Mouse (Mus musculus): ENCODE measurements around the gene Gm10491.
"Not testable (repeated sequence)": the region's sequence is repeated elsewhere in the genome, so short reads cannot be mapped to it uniquely, and the experiment has no call there.

Gene Gm10491

GRCm38 (mm10) chrX:7907735-7908134 lies at the start of gene Gm10491:
TSS of gene Gm10491 (minus strand) at chrX:7907835.
- DNase-seq: no peak

- no peak for DNase-seq
Measured at GRCm38 (mm10) chrX:7950091-7950490, 42.5 kb upstream of the Gm10491 start.

GRCm38 (mm10) chrX:7947900-7948492 lies 40.4 kb upstream of the Gm10491 start:
- peak; percentile 65 to 82 for DNase-seq

DNA sequence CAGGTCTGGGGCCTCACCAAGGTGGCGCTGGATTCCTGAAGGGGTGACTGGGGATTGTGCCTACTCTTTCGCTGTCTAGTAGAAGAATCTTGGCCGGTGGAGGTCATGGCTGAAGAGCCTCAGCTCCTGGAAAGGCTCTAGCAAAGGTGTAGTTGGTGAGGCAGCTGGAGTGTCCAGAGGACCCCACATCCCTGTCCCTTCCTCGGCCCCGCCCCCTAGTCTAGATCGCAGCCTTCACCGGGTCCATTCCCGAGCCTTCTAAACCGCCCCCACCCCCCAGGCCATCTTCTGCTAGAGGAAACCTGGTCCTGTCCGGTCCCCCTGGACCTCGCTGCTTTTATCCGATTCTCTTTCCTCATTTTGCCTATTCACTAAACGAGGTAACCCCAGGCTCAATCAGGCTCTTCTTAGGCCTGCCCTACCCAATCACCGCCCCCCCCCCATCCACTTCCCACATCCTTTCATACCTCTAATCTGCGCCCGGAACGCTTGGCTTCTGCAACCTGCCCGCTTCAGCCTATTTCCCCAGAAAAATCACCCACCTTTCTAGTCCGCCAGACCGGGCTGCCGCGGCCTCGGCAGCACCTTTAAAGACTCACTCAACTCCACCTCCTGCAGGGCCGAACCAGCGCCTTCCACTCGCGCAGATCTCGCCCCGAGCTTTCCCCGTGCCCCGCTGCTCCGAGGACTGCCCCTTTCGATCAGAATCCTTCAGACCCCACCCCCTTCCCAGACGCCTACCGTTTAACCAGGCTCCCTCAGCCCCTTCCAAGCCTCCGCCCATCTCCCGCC lies 39.7 kb upstream of the Gm10491 start, which contains the start of gene Hdac6:
Gene Hdac6 (minus strand): TSS at position 782 of the 792 bp plus-strand sequence.
- DNase-seq: peak in 1 of 2 experiments; percentile 14

DNA sequence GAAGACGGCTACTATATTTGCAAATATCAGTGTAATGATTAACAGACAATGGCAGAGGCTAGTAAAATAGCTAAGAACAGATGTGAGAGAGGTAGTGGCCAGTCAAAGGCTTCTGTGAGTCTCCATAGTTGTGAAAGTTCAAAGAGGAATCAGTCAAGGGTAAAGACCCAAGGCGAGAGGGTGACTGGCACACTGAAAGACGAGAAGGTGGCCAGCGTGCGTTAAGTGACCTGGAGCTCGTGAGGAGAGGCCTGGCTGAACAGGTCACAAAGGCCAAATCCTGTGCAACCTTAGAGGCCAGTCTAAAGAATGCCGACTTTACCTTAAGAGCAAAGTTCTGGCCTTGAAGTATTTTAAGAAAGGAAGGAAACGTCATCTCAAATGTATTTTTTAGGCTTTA lies 38.0 kb upstream of the Gm10491 start:
- DNase-seq: no peak

DNA sequence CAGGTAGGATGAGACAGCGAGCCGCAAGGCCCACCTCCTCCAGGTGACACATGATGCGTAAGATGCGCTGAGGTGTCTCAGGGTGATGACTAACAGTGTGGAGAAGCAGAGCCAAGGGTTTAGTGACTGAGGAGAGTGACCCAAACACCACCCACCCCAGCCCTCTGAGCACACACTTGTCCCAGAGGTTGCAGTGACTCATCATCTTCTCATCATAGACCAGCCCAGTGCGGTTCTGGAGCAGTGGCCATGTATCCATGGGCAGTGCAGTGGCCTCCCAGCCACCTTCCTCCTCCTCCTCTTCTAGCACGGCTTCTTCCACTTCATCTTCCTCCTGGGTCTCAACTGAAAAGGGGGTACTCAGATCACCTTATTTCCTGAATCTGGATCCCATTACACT lies 30.0 kb upstream of the Gm10491 start:
- DNase-seq: no peak

DNA sequence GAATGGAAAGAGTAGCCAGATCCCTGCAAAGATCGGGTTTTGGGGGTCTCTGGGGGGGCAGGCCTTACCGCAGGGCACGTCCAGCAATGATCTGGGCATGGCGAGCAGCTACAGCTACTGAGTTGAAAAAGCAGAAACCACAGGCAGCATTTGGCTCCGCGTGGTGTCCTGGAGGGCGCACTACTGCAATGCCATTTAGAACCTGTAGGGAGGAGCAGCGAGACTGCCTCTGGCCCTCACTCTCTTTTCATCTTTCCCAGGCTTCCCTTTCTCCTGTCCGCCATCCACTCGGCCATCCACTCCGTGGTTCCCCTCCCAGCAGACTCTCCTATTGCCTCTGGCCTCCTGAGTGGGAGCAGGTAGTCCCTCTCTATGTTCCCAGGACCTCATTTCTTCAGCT lies 29.2 kb upstream of the Gm10491 start:
- DNase-seq: no peak

- DNase-seq: no peak
Measured at GRCm38 (mm10) chrX:7928270-7928790, 20.7 kb upstream of the Gm10491 start, which contains the start of gene Eras. TSS of gene Eras (minus strand) at chrX:7928607.

DNA sequence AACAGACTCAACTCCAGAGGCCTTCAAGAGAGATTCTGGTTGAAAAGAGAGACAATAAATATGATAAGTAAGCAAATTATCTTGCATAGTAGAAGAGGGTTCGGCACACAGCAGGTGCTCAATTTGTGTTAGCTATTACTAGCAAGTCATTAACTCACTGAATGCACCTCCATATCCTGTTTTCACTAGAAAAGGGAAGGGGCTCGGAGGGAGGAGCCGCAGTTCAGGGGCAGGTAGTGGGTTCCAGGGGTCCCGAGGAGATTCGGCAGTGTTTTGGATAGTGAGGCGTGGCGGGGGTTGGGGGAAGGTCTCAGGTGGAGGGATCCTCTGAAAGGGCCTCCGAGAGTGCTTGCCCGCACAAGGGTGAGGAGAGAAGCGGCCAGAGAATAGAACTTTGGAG lies 19.5 kb upstream of the Gm10491 start:
- no peak for DNase-seq

DNA sequence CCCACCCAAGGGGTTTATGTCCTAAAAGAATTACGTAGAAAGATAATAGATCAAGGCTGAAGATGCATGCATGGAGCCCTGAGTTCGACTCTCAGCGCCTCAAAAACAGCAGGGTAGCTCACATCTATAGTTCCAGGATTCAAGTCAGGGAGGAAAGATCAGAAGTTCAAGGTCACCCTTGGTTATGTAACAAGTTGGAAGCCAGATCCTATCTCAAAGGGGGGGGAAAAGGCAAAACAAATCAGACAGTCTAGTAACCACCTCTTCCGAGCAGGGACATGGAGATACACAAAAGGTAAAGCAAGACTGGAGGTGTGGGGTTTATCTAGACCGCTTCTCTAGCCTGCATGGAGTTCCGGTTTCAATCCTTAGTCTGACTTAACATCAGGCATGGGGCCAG lies 18.6 kb upstream of the Gm10491 start:
- no peak for DNase-seq

- DNase-seq: no peak
Measured at GRCm38 (mm10) chrX:7922032-7922431, 14.4 kb upstream of the Gm10491 start.

- DNase-seq: no peak
Measured at GRCm38 (mm10) chrX:7919601-7920383, 12.2 kb upstream of the Gm10491 start, which contains the start of gene Pcsk1n. TSS of gene Pcsk1n (plus strand) at chrX:7919822.

DNA sequence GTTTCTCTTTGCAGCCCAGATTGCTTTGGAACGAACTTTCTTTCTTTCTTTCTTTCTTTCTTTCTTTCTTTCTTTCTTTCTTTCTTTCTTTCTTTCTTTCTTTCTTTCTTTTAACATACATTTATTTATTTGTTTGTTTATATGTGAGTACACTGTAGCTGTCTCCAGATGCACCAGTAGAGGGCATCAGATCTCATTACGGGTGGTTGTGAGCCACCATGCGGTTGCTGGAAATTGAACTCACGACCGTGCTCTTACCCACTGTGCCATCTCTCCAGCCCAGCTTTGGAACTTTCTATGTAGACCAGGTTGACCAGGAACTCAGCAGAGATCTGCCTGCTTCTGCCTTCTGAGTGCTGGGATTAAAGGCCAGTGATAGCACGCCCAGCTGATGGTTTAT lies 10.3 kb upstream of the Gm10491 start:
- DNase-seq: not testable (repeated sequence)

- peak in 1 of 2 experiments; percentile 20 for DNase-seq
Measured at GRCm38 (mm10) chrX:7915669-7916068, 8.0 kb upstream of the Gm10491 start.

GRCm38 (mm10) chrX:7910473-7910872 lies 2.8 kb upstream of the Gm10491 start:
- DNase-seq: no peak

DNA sequence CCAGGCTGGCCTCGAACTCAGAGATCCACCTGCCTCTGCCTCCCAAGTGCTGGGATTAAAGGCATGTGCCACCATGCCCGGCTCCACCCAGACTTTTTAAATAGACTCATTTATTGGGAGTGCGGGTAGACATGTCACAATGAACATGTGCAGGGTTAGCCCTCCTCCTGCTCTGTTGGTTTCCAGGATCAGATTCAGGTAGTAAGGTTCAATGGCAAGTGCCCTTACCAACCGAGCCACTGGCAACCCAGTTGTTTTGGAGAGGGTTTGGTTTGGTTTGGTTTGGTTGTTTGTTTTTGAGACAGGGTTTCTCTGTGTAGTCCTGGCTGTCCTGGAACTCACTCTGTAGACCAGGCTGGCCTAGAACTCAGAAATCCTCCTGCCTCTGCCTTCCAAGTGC lies 1.6 kb upstream of the Gm10491 start, which contains the start of gene Gm10490:
Gene Gm10490 (plus strand): TSS at position 301 of the 400 bp plus-strand sequence.
- DNase-seq: not testable (repeated sequence)

DNA sequence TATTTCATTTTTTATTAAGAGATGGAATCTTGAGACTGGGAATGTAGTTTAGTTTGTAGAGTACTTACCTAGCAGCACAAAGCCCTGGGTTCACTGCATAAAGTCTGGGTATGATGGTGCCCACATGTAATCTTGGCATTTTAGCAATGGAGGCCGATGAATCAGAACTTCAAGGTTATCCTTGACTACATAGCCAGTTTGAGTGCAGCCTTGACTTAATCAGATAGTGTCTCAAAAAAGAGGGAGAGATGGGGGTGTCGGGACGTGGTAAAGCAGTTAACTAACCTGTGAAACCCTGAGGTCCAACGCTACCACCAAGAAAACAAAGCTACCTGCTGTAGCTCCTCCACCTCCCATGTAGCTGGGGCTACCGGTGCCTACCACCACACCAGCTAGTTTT lies 3.2 kb downstream of the Gm10491 start:
- no peak for DNase-seq

- DNase-seq: peak; percentile 80 to 86
Measured at GRCm38 (mm10) chrX:7898880-7899874, 8.5 kb downstream of the Gm10491 start, which contains the start of the genes Pqbp1 and Timm17b. TSS of gene Pqbp1 (minus strand) at chrX:7899269. TSS of gene Timm17b (plus strand) at chrX:7899357.

DNA sequence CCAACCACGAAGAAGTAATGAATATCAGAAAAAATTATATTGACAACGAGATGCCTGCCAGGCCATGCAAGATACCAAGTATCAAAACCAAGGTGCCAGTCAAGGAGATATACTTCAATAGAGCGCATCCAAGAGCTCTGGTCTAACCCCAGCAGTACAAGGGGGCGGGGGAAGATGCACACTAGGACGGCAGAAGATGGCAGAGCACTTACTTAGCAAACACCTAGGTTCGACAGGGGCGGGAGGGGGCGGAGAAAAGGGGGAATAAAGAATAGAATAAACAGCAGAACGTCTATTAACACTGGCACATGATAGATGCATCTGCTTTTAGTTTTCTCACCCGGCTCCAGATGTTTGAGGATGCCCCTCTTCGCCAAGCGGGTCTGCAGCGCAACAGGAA lies 9.4 kb downstream of the Gm10491 start:
- DNase-seq: no peak

DNA sequence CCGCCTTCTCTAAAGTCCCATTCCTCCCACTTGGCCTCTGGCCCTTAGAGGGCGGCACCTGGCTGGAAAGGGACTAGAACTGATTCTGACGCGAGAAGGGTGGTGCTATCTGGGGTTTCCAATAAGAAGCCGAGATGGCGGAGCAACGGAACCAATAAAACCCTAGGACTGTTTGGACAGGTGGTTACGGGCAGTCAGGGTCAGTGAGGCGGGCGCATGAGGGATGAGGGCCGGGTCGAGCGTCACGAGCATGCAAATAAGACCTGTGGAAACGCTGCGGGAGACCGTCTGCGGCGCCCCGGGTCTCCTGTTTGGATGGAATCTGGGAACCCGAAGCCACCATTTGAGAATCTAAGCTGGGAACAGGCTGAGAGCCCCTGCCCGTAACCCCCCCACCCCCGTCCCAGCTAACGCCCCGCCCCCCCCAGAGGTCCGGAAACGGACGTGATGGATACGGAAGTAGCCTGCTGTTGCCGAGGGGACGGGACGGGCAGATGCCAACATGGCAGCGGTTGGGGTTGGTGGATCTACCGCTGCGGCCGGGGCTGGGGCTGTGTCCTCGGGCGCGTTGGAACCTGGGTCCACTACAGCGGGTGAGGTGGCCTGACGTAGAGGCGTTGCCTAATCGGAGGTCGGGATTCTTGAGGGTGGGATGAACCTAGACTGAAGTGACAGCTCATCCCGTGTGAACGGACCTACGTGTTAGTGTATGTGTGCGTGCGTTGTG lies 23.6 kb downstream of the Gm10491 start, which contains the start of gene Slc35a2:
Gene Slc35a2 (plus strand): TSS at position 188 of the 727 bp plus-strand sequence.
- DNase-seq: peak; percentile 44 to 56

DNA sequence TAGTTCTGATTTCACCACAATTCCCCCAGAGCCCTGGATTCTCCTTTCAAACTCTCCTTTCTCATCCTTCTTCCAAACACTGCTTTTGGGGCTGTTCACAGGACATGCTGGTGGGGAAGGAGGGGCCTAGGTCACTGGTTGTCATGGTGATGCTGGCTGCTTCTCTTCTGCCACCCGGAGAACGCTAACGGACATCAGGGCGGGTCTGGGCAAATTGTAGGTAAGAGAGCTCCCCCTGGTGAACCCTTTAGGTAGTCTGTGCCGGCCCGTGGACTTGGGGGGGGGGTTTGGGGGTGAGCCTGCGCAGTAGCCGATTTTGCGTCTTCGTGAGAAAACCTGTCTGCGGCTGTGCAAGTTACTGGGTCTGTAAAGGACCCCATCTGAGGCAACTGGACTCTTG lies 27.8 kb downstream of the Gm10491 start:
- peak in 1 of 2 experiments; percentile 48 for DNase-seq
